Mouse (Mus musculus): Measurements from ENCODE around the gene Col19a1.

Col19a1 gene

DNA sequence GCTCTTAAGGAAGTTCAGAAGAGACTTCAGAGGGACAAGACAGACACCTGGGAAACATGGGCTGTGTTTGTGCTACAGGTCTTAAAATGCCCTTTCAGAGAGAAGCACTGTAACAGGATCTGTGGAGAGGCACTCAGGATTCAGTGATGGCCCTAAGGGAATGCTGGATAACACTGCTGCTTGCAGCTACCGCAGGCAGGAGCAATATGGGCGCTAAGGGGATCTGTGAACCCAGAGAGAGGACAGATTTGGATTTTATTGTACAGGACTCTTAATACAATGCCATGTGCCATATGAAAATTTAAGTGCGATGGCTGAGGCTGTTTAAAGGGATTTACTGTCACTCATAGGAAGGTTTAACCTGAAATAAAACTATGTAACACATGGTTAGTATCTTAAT, 270.8 kb downstream of the Col19a1 start:
- DNase-seq (ENCODE audit: low spot score in 2 of 2): no peak

DNA sequence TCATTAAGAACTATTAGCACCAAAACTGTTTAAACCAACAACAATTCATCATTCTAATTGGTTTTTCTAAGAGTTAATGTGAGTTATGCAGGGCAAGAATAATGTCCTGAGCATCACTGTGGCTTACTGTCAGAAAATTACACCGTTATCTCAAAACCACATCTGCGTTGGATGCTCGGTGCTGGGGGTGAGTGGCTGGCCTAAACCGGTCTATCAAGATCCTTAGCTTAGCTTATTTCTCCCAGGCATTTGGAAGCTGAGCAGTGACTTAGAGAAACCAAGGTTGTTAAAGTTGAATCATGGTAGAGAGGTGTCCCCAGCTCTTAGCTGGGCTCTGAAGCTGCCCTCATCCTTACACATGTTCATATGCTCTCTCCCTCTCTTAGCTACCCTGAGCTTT, 276.4 kb downstream of the Col19a1 start:
- DNase-seq (ENCODE audit: low spot score in 2 of 2): no peak

DNA sequence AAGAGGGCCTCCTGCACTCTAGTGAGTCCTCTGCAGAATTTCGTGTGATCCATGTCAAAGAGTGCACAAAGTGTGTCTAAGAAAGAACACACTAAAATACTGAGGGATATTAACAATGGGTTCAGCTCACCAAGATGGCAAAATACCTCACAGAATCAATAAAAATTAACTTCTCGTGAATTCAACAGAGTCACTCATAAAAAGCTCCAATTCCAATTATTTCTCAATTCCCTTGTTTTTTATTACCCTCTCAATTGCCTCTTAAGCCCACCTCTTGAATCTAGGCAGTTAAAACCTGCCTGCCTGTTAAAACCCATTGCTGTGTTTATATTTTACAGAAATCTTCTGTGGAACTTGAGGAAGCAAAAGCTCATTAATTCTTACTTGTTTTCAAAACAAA, 277.1 kb downstream of the Col19a1 start:
- no peak for DNase-seq (ENCODE audit: low spot score in 2 of 2)

DNA sequence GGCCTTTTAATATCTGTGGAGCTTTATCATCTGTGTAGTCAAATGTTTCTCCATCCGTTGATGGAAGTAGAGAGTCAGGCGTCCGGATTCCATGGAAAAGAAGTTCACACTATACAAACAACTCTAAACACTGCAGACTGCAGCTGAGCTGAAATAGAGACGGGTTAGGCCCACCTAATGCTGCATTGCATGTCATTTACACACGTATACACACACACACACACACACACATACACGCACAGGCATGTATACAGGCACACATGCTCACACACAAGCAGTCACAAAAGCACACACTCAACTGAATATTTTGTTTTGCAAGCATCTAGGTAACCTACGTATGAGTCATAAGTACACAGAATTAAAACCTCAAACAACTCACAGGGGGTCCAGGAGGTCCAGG, 284.2 kb downstream of the Col19a1 start:
- DNase-seq (ENCODE audit: low spot score in 2 of 2): no peak

DNA sequence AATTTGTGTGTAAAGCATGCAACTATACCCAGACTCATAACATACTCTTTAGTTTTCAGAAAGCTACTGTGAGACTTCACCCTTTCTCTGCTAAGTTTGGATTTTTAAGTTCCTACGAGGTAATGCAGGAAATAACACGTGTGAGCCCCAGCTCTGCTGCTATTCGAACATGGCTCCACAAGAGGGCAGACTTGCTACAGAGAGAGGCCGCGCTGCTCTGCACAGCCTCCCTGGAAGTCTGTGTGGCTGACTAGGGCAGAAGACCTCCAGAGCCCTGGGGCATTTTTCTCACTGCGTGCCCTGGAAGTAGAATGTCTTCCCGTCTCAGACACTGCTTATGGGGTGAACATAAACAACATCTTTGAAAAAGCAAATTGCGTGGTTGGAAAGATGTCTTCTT, 284.6 kb downstream of the Col19a1 start:
- peak in 1 of 2 experiments; percentile 3 for DNase-seq (ENCODE audit: low spot score in 2 of 2)

DNA sequence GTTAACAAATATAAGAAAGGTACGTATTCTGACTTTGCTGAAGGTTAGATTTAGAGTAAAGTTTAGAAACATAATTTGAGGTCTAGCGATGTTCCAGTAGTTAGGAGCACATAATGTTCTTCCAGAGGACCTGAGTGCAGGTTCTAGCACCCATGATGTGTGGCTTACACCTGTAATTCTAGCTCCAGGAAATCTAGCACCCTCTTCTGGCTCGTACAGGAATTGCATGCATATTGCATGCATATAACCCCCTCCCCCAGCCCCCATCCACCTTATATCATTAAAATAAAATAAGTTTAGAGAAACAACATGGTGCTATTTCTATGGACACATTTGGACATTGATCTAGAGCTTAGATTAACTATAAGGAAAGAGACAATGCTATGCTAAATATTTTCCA, 286.6 kb downstream of the Col19a1 start:
- DNase-seq (ENCODE audit: low spot score in 2 of 2): no peak

DNA sequence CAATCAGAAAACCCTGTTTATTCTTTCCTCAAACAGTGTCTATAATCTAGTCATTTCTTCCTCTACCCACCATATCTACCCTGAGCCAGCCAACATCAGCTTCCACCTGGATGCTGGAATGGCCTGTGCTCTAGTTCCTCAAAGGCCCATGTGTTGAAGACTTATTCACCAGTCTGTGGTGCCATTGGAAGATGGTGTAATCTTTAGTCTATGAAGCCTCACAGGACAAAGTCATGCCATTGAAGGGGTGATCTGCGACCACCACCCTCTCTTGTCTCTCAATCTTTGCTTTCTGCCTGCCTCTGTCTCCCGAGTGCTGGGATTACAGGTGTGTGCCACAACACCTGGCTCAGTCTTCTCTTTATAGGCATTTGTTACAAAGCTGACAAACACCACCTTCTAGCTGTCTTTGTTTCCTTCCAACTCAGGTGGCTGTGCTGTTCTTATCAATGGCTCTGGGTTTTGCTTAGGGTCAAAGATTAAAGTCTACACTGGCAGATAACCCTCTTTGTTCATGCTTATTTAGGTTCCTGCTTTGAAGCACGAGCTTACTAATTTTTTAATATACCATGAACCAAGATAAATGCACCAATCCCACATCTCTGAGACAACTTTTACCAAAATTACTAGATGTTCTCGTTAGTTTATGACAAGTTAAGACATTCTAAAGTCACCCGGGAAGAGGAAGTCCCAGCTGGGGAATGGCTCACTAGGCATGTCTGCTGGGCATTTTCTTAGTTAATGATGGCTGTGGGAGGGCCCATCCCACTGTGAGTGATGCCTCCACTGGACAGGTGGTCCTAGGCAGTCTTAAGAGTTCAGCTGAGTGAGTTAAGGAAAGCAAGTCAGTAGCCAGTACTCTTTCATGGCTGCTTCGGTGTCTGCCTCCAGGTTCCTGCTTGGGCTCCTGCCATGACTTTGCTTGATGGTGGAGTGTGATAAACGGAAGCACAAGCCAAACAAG, 292.0 kb downstream of the Col19a1 start:
- no peak for DNase-seq (ENCODE audit: low spot score in 2 of 2)

DNA sequence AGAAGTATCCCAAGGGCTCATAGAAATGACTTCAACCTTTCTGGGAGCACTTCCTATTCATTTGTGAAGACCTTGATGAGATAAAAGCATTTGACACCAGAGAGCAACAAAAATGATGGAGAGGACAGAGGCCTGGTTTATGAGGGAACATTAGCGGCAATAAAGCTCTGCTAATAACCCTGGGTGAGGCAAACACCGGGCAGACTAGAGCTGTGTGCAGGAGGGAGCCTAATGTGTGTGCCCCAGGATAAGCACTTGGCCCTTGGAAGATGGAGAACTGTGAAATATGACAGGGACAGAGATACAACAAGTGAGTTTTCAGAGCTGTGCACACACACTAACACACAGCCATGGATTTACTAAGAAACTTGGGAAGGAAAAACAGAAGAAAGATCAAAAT, 294.8 kb downstream of the Col19a1 start:
- no peak for DNase-seq (ENCODE audit: low spot score in 2 of 2)

DNA sequence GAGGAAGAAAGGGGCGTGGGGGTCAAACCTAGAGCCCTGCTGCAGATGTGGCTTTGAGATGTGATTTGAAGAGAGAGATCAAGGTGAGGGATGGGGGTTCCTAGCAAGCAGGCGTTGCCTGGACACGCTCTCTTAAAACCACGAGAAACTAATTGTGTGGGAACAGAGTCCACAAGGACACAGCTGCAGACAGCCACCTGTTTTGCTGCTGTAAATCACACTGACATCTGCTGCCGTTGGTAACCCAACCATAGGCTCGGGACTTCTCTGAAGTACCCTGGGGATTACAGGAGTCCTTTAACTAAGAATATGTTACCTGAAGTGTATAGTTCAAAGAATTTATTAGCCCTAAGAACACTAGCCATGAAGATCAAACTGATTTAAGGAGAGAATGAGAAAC, 300.9 kb downstream of the Col19a1 start:
- no peak for DNase-seq (ENCODE audit: low spot score in 2 of 2)

DNA sequence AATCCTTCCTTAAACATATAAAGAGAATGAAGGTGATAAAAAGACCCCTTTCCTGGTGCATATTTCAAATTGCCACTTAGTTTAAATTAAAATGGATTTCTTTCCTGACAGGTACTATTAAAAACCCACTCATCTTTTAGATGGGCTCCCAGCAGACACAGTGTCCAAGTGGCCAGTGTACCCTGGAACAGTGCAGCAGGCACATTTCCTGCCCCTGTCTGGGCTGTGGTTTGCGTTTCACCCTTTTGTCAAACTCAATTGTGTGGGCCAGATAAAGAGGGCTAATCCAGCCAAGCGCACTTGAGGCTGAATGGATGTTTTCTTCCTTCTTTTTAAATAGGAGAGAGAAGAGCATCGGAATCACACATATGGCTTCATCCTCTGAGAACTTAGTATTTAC, 320.2 kb downstream of the Col19a1 start:
- DNase-seq (ENCODE audit: low spot score in 2 of 2): no peak

DNA sequence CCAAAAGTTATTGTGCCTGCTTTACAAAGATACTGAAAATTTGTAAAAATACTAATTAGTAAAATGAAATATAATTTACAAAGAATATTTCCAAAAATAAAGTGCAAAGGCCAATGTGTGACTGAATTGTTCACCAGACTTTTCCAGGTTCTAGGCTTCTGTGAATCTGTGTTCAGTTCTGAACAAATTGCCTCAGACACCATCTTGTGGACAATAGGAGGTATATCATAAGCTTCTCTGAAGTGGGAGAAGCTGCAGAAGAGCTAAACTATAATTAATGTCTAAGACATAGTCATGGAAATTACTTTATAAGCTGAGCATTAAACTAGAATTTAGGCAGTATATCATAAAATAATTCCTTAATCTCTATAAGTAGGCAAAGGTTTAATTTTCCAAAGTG, 326.1 kb downstream of the Col19a1 start:
- DNase-seq (ENCODE audit: low spot score in 2 of 2): no peak

DNA sequence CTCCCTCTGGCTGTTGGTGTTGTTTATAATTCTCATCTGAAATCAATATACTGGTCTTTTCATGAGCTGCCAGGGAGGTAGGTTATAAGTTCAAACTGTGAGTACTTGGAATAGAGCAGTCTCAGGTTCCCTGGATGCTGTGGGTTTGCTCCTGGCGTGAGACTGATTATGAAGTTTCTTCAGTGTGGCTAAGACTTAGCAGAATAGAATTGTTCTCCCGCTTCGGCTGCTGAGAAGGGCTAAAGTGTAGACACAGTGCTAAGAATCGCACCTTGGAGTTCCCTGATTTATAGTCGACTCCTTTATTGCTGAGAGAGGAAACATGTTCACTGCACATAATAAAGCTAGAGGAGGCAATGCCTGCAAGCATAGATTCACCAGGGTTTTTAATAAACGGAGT, 327.9 kb downstream of the Col19a1 start:
- DNase-seq (ENCODE audit: low spot score in 2 of 2): no peak

DNA sequence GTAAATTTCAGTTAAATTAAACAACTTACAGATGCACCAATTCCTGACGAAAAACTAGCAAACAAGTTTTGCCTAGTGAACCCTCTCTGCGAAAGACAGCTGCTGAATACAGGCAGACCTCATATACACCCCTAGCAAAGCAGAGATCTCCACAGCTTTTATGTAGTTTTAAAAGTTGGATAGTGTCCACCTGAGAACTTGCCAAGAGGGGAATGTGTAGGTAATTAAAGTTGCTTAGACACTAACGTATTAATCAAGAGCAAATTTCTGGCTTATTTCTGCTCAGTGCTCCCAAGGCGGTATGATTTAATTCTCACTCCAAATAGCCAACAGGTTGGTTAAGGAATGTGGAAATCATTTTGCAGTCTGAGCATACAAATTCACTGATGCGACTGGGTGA, 329.3 kb downstream of the Col19a1 start:
- no peak for DNase-seq (ENCODE audit: low spot score in 2 of 2)

DNA sequence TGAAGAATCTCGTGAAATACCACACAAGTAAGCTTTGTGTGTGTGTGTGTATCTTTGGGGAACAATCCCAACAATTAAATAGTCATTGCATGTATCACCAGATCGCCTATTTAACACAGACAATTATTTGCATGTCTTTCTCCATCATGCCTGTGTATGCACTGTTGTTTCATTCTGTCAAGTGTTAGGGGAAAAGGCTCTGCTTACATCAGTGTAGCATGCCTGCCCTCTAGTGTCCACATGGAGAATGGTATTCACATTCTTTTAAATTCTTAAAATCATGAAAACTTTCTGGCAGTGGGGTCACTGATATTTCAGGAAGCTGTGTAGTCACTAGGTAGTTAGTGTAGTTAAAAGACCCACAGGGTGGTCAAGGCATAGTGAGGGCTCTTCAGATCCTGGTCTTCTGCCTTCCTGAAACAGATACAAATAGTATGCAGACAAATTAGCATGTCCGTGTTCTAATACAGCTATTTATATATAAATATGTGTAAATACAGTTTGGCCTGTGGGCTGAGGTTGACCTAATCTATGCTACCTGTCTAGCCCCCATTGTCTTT, 338.1 kb downstream of the Col19a1 start:
- no peak for DNase-seq (ENCODE audit: low spot score in 2 of 2)

DNA sequence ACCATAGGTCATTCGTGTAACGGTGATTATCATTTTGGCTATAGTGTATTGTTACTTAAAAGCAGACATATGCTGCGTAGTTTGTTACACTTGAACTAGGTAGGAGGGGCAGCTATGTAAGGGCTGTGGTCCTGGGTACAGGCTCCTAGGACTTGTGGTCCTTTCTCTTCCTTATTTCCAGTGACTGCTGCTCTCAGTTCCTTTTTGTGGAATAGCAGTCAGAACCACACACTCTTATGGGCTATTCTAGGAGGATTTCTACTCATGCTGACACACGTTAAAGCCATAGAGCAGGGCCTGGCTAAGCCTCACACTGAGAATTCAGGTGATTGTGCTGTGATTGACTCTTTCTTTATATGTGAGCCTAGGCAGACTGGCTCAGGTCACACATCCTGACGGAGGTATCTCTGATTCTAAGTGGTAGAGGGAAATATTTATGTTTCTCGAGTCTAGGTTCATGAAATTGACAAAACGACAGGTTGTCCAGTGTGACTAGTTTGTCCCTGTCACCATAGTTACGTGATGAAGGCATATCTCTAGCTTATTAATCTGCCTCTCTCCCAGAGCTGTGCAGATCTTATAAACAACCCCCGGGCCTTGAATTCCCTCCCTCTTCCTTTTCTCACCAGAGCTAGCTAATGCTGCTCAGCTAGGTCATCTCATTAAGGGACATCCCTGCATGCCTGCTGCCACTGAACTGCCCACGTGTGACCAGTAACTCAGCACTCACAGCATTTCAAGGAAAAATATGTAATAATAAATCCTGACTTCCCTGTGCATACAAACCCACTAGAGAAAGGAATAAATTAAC, 338.8 kb downstream of the Col19a1 start:
- no peak for DNase-seq (ENCODE audit: low spot score in 2 of 2)

DNA sequence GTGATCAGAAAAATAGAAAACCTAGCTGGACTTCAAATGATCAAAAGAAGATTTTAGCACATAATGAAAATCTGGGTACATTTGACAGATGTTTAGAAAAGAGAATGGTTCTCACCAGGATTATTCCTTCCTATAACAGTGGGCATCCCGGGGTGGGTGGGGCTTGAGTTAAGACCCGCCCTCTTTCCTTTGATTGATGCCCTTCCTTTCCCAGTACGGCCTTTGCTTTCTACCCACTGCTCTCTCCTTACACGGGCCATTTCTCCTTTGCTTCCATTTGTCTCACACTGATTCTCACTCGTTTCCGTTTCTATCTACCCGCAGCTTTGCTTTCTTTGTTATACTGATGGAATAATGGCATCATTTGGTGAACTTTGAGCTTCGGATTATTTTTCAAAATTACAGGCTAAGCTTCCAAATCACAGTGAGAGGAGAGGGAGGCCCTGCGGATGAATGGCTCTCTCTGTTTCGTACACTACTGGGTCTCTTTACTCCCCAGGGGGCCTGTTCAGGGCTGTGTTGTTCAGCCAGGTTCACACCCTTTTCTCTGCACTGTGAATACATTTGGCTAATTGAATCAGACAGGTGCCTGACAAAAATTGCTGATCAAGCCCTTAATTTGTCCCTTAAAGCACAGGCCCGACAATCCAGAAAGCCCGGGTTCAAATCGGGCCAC, 341.4 kb downstream of the Col19a1 start:
- no peak for DNase-seq (ENCODE audit: low spot score in 2 of 2)

DNA sequence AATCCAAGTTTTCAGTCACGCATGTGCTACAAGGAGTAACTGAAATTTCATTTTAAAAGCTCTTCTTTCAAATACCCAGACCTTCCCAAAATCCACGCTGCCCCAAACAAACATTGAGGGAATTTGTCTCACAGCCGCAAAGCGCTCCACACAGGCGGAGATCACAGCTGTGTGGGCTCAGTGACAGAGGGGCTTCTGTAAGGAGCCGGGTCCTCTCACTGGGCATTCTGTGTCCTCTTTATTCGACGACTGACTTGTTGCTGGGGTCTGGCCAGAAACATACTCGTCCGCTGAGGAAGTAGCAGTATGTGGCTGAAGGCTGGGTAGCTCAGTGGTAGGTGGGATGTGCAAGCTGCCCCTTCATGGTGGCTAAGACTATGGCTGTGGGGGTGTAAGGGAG, 342.3 kb downstream of the Col19a1 start:
- no peak for DNase-seq (ENCODE audit: low spot score in 2 of 2)

DNA sequence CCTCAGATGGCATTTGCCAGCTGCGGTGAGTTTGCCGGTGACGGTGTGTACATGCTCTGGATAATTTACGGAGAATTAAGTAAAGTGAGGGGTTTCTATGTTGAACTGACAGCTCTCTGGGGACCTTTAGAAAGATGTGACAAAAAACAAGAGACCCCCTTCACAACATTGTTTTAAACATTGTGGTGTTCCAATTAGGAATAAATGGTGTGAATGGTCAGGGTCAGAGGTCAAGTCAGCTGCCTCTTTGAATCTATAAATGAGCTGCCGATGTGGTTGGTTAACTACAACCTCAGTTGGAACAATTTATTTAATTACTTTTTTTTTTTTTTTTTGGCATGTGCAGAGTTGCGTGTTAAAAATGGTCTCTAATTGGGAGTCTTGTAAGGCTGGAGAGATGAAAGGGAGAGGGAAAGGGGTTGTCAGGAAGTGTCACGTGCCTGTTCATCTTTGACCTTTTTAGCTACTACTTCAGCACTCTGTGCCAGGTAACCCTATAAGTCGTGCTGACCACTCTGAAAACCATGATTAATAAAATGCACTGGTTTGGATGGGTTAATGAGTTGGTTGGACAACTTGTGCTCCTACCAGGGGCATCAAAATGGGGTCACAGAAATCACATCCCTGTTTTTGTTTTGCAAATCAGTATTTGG, 347.1 kb downstream of the Col19a1 start:
- no peak for DNase-seq (ENCODE audit: low spot score in 2 of 2)

DNA sequence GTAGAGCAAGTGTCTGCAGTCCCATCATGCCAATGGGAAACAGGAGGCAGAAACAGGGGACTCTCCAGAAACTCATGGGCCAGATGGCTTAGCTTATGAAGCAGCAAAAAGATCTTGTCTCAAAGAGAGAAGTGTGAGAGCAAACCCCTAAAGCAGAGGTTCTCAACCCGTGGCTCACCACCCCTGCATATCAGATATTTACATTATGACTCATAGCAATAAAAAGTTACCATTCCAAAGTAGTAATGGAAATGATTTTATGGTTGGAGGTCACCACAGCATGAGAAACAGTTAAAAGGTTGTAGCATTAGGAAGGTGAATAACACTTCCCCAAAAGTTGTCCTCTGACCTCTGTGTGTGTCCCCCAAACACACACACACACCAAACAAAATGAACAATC, 350.9 kb downstream of the Col19a1 start:
- DNase-seq (ENCODE audit: low spot score in 2 of 2): no peak

DNA sequence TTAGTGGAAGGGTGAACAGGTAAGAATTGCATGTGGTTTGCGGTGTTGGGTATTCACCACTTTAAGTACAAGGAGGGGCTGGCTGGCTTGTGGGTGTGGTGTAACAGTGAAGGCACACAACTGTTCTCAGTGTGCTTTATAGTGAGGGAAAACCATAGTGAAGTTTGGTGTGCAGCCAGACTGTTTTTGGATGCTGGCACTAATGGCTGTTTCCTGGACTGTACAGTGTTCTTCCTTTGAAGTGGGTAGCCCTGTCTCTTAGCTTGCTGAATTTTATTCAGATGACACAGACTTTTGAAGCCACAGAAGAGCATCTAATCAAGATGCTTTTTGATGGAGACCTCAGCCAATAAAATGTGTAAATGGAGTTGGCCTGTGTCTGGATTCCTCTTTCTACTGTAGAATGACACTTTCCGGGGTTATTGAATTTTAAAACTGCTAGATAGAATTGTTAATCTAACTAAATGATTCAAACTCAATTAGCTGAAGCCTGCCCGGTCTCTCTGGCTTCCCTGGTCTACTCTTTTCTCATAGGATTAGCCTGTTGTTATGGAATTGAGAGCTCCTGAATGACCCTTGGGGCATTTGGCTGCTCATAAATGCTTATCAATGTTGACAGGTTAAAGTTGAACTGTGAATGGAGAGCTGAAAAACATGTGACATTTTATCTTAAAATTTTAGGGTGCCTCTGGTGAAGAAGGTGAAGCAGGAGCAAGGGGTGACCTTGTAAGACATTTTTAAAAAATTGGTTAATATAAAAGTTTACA, 355.6 kb downstream of the Col19a1 start:
- DNase-seq (ENCODE audit: low spot score in 2 of 2): no peak

DNA sequence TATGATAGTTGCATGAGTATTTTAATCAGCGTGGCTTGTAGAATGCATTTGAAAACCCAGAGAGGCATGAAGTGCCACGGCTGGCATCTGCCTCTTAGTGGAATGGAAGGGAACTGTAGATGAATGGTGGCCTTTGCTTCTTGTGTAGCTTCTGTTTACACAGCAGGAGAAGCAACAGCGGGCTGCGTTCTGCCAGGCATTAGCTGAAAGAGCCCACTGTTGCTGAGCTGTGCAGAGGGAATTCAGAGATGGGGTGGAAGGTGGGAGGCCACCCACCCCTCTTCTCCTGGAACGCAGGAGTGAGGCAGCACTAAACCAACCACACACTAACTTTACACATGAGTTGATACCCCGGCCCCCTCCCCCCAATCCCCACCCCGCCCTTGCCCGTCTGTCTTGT, 356.8 kb downstream of the Col19a1 start:
- DNase-seq (ENCODE audit: low spot score in 2 of 2): no peak

Measured in spleen, postnatal 36 days (tissue).